Mouse (Mus musculus): ENCODE data around the gene Derl3.

Gene Derl3

DNA sequence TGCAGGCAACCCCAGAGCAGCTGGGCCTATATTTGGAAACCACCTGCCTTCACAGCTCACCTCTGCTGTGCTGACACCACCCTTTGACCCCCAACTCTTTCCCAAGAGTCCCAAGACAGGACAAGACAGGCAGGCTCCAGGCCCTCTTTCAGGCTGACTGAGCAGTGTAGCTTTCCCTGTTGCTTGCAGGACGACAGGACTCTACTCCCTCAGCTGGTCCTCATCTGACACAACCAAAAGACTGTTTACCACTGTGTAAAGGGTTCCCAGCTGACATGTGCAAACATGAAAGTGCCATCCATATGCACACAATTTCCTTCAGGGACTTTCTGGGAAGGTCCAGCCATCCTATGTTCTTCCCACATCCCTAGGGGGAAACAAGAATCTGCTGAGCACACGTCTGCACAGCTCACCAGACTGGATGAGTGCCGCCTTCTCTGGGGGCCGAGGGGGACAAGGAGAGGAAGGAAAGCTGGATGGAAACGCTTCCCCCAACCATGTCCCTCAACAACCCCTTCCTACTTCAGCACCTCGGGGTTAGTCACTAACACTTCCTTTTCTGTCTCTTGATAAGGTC is 19.9 kb downstream of the Derl3 start:
- DNase-seq (ENCODE audit: low spot score): no peak

DNA sequence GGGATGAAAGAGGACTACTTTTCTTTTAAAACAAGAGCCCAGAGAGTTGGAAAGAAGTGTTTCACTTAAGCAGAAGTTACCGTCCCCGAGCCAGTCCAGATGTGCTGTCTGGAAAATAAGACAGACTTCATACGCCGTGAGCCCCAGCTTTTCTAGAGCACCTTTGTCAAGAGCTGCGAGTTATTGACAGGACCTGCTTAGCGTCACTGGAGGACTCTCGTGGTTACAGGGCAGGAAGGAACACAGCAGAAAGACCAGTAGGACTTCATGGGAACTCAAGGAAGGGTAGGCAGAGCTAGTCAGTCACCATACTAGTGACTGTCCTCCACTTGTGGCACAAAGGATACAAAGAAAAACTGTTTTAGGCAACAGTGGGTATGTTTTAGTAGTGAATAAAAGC is 22.3 kb downstream of the Derl3 start:
- no peak for DNase-seq (ENCODE audit: low spot score)

DNA sequence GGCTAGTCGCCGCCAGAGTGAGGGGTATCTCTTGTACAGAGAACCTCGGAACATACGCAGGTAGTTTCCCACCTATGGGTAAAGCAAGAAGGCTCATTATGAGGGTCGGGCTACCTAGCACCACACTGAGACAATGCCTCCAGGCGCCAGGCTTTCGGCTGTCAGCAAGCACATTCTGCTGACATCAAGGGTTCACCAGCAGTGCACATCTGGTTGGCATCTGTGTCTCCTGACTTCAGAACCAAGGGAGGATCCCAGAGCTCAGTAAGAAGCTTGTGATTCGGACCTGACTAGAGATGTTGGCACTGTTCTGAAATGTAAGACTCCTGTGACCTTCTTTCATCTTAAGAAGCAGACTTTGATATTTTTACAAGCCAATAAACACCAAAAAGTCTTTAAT is 23.6 kb downstream of the Derl3 start:
- DNase-seq (ENCODE audit: low spot score): no peak

DNA sequence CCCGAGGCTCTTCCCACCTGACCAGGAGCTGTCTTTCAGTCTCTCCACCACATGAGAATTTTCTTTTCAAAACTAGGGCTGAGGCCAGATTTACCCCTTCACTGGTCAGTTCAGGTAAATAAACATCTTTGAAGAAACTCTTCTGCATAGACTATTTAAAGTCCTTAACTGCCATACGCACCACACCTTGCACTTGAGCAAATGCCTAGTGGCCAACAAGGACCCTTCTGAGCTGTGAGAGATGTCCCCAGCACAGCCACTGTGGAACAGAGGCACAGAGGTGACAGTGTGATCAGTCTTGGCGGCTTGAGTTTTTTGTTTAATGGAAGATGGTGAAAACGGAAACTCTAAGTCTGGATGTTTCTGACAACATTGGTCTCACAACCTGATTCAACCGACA is 25.8 kb downstream of the Derl3 start:
- no peak for DNase-seq (ENCODE audit: low spot score)

- DNase-seq (ENCODE audit: low spot score): peak; percentile 97
These were observed 28.0 kb downstream of the Derl3 start, which contains the start of gene Smarcb1 for GRCm38 (mm10) chr10:75921026-75921725. Gene Smarcb1, minus strand, starts transcription at chr10:75921617.

- no peak for DNase-seq (ENCODE audit: low spot score)
These were observed 28.7 kb downstream of the Derl3 start for GRCm38 (mm10) chr10:75921726-75922560.

DNA sequence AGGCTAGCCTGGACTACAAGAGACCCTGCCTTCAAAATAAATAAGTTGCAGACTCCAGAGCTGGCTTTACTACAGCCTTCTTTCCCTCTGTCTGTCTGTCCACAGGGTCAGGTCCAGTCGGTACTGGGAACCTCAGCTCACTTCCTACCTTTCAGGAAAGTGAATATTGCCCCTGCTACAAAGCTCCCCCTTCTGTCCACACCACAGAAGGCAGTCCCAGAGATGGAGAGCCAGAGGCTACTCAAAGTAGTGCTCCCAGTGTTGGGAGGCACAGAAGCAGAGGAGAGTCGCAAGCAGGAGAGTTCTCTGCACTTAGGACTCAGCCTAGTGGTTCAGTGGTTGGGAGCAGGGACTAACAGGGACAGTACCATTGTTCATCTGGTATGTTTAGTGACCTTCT is 31.1 kb downstream of the Derl3 start:
- no peak for DNase-seq (ENCODE audit: low spot score)

DNA sequence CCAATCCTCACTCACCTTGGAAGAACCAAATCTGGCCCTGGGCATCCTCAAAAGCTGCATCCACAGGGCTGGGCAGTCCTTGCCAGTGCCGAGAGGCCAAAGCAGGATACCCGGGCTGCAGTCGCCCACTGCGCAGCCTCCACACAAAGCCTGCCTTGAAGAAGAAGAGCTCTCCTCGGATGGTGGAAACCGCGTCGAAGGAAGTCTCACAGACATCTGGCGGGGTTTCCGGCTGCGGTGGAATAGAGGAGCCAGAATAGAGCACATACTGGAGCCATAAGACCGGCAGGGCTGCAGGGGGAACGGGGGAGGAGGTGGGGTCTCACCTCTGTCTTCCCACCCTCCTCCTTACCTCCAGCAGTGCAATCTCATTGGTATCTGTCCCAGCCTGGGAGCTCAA is 33.2 kb downstream of the Derl3 start:
- DNase-seq (ENCODE audit: low spot score): no peak

GRCm38 (mm10) chr10:75930304-75930703 is 37.1 kb downstream of the Derl3 start:
- DNase-seq (ENCODE audit: low spot score): peak; percentile 70

DNA sequence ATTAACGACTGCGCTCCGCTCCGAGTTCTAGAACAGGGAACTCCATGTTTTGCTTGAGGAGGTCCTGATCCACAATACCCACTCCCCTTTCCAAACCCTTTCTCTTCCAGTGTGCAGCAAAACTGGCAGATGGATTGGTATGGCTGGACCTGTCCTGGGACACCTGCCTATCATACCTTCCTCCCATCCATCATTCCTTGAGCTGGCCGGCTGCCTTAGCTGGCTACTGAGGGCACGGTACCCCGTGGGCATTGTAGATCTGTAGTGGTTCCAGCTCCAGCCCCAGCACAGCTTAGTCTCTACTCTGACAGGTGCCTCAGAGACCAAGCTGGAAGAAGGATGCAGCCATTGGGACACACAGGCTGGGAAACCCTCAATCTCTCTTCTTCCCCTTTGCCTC is 38.1 kb downstream of the Derl3 start:
- no peak for DNase-seq (ENCODE audit: low spot score)

DNA sequence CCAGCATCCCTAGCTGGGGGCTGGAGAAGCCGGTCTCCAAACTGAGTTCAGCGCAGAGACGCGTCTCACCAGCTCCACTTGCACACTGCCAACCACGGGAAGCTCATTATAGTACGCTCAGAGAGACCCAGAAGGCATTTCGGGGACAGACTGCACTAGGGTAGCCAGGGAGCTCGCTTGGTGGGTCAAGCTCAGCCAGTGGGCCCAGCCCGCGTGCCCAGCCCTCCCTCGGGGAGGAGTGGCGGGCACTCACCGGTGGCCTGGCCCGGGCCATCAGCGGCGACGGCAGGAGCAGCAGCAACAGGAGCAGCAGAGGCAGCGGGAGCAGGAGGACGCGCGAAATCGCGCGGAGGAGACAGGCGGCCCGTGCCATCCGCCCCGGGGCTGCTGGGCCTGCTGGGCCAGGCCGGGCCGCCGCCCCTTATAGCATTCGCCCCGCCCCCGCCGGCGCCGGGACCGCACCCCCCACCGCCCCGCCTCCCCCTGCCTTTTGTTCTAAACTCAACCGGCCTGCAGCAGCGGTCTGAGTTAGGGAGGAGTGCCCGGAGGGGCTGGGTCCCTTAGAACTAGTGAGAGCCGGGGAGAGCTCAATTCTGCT is 39.0 kb downstream of the Derl3 start:
- peak; percentile 84 for DNase-seq (ENCODE audit: low spot score)

DNA sequence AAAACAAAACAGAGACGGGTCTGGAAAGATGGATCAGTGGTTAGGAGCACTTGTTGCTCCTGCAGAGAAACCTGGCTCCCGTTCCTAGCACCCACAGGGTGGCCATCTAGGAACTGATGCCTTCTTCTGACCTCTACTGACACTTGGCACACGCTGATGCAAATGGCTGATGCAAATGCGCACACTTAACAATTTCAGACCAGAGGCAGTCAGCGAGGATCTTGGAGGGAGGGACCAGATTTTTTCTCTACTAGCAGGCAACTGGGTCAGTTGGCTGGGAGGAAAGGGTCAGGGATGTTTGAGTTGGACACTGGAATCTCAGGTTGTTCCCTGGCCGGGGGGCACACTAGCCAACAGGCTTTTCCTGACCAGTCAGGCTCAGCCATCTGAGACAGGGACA is 39.7 kb downstream of the Derl3 start, which contains the start of gene Chchd10:
TSS of gene Chchd10 (plus strand) at position 240 of the 400 bp plus-strand sequence.
- no peak for DNase-seq (ENCODE audit: low spot score)

GRCm38 (mm10) chr10:75934991-75935390 is 41.8 kb downstream of the Derl3 start:
- DNase-seq (ENCODE audit: low spot score): no peak

- DNase-seq (ENCODE audit: low spot score): peak; percentile 86
These were observed 42.7 kb downstream of the Derl3 start, which contains the start of gene Mmp11 for GRCm38 (mm10) chr10:75935680-75936541. Gene Mmp11, minus strand, starts transcription at chr10:75936496.

DNA sequence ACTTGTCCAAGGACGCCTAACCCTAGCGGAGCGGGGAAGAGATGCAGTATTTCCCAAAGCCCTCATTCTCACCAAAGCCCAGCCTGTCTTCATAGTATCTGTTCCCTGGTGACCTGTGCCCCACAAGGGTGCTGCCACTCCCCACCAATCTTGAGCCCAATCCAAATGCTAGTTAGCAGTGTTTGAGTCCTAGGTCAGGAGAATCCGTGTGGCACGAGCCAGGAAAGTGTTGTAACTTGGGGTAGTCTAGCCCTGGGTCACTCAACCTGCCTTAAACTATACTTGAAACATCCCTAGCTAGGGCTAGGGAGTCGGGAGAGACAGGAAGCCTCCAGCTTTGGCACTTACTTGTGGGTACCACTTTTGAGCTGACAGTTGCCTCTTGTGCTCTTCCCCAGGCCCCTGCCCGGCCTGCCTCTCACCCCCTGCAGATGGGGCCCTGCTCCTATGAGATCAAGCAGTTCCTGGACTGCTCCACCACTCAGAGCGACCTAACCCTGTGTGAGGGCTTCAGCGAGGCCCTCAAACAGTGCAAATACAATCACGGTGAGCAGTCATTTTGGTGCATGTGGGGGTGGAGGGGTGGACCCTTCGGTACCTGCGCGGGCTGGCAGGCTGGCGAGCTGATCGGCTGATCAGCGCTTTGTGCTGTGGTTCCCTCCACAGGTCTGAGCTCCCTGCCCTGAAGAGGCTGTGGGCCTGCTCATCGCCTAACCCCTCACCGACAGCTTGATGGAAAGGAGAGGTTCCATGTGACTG is 43.9 kb downstream of the Derl3 start:
- DNase-seq (ENCODE audit: low spot score): no peak

DNA sequence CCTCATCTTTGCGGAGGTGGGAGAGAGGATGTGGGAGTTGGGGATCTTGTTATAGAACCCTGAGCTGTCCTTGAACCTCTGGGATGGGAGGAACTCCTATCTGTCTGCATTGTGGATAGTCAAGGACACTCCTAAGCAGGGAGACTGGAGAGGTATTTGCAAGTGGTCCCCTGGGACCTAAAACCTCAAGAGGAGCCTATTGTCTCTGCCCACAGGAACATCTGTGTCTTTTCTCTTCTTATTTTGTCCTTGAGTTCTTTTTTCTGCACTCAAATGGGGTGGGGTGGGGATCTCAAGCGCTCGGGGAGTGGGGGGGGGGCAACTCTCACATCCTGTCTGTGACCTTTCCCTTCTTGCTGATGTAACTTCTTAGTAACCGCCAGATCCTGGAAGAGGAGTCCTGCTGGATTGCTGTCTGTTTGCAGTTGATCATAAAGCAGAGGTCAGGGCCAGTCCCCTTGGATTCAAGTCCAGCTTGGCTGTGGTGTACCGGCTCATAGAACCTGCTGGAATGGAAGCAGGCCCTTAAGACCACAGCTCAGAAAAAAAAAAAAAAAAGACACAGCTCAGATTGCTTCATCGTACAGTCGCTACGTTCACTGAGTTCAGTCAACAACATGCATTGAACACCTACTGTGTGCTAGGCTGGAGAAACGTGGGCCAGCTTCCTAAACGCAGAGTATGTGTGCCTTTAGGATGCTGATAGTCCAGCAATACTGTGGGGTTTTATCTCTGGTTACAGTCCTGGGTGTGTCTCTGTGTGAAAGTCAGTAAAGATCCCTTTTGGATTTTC is 44.8 kb downstream of the Derl3 start:
- DNase-seq (ENCODE audit: low spot score): no peak

GRCm38 (mm10) chr10:75939481-75940234 is 46.4 kb downstream of the Derl3 start:
- no peak for DNase-seq (ENCODE audit: low spot score)

DNA sequence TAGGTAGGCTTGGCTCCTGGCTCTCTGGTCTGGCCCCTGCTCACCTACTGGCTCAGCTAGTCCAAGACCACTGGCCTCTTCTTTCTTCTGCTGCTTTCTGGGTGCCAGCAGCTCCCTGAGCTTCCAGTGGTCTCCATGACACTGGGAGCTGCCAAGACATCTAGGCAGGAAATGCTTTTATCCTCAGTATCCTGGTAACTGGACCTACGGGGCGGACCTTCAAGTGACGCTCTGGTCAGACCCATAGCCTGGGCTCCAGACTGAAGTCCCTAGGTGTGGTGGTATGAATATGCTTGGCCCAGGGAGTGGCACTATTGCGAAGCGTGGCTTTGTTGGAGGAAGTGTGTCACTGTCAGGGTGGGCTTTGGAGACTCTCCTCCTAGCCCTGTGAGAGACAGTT is 47.3 kb downstream of the Derl3 start, which contains the start of gene Gm867:
TSS of gene Gm867 (minus strand) at position 153 of the 400 bp plus-strand sequence.
- no peak for DNase-seq (ENCODE audit: low spot score)
